Mouse (Mus musculus) embryonic fibroblast, embryonic 13.5 days (primary cell): ENCODE measurements at regions not wholly inside any gene's neighbourhood (a gene's known extent, or its start where the extent isn't known, plus 50 kb on each side); places are given as distances from the start of the nearest gene placed in this dataset.

ENCODE experiments used
- CTCF ChIP-seq: IDR thresholded peaks from 2 replicates; pipeline ENCODE4 v1.5.1; 2011; ENCODE audit warnings: mild to moderate bottlenecking, control low read depth, low read length, moderate library complexity, borderline replicate concordance; ENCODE audit not compliant: insufficient read depth
- POLR2A ChIP-seq: IDR thresholded peaks from 2 replicates; pipeline ENCODE4 v1.6.1; 2011; ENCODE audit warnings: low read depth, mild to moderate bottlenecking, control low read depth, low read length, moderate library complexity

DNA sequence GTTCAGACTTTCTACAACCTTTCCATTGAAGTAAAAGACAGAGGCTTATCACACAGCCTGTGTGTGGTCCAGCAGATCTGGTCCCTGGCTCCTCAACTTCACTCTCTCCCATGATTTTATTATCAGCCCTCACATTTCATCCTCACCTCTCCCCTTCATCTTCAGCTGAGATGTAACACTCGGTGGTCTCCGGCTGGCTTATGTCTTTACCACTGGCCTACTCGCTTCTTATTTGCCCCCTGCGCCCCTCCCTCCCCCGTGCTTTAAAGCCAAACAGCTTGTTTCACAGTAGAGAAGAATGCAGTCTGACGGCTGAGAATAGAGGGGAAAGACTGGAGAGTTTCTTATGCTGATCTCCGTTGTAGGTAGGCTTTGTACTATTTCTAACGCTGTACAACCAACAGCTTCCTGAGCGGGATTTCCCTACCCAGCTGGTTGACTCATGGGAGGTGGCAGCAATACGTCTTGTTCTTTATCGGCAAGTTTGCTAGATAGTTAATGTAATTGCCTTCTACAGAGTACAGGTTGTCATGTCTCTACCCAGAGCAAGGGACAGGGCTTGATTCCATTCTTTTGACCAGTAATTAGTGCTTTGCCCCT is 152.9 kb upstream of the Cmc1 start:
- TF ChIP-seq CTCF: no peak
- TF ChIP-seq POLR2A: no peak
